Mouse (Mus musculus): ENCODE measurements at regions not wholly inside any gene's neighbourhood (a gene's known extent, or its start where the extent isn't known, plus 50 kb on each side); places are given as distances from the start of the nearest gene placed in this dataset.

DNA sequence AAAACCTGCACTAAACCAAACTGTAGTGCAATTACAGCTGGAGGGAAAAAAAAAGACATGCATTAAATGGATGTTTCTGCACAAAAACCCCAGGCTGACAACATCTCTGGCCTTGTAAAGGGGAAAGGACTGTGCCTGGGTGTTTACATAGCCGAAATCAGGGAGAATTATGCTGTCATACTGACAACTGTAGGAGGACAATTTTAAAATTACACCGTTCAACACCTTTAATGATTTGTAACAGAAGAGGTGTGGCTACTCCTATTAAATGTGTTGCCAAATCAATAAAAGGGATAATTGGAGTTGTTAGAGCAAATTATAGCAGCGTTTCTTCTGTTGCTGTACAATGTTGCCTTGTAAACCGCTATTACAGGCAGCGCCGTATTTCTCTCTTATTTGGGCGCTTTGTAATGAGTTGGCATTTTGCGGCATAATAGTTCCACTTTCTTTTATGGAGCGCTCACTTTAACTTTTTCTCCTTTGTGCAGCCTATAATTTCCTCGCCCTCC lies 111.0 kb downstream of the Mrm1 start:
- intact Hi-C loops (cut with DNase I): no loop called here
- no peak for DNase-seq (ENCODE audit: low spot score in 2 of 2)

DNA sequence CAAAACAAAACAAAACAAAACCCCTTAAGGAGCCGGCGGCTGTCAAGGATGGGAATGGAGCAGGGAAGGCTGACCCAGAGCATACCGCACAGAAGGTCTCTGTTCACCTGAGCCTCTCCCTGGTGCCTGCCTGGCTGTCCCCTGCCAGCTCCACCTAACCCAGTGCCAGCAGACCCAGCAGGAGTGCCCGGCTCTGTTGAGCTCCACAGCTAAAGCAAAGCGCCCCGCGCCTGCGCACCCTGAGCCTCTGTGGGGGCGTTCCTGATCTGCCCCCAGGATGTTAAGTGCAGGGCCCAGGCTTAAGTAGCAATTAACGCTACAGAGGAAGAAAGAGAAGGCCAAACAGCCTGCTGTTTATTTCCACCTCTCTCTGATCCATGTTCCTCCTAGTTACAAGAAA lies 111.5 kb downstream of the Mrm1 start:
- DNase-seq (ENCODE audit: low spot score in 2 of 2): no peak

GRCm38 (mm10) chr11:84706692-84707091 lies 112.6 kb downstream of the Mrm1 start:
- intact Hi-C loops (cut with DNase I): no loop called here
- DNase-seq (ENCODE audit: low spot score in 2 of 2): no peak

More for the DNA sequence above, 111.5 kb downstream of the Mrm1 start:
- intact Hi-C loops (cut with DNase I): no loop called here

DNA sequence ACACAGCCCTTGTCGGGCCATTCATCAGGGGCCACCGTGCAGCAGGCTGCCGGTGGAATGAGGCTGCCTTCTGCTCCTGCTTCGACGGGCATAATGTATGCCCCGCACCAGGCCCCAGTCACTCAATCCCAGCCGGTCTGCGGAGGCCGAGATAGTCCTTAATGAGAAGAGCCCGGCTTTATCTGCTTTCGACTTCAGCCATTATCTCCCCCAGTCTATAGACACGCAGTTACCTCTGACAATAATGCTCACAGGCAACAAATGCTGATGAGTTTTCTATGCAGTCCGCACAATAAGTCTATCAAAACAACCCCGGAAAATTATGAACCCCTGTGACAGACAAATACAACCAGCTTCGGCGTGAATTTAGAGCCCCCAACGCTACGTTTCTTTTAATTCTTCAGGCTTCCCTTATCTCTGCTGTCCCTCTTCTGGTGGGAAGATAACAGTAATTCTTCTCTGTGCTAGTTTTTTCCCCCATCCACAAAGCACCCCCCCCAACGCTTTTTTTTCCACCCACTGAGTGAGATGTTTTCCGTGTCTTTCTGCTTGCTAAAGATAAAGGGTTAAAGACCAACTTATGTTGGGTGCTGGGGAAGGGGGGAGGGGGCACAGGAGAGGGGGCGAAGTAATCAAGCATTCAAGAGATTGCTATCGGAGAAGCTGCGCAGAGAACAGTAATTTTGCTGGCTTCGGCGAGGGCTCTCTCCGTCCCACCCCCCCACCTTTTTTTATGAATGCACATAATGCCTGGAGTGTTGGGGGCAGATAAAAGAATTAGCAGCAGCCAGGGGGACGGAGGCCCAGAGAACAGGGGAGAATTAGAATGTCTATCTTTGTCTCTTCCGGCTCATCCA lies 117.8 kb downstream of the Mrm1 start:
- intact Hi-C loops (cut with DNase I): no loop called here
- no peak for DNase-seq (ENCODE audit: low spot score in 2 of 2)

DNA sequence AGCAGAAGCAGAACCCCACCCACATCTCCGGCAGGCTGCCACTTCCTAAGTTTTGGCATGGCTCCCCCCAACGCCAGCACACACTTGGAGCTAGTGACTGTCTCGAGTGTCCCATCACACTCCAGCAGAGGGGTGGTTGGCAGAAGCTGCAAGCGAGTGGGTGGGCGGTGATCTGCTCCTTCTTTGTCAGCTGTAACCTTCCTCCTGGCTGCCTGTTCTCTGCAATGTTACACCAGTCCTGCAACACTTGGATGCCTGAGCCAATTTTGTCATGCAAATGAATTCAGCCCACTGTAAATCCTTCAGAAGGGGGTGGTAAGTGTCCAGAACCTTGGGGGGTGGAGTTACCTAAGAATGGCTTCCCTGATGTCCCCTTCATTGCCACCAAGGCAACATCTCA lies 121.8 kb downstream of the Mrm1 start:
- intact Hi-C loops (cut with DNase I): no loop called here
- DNase-seq (ENCODE audit: low spot score in 2 of 2): peak; percentile 71 to 94

DNA sequence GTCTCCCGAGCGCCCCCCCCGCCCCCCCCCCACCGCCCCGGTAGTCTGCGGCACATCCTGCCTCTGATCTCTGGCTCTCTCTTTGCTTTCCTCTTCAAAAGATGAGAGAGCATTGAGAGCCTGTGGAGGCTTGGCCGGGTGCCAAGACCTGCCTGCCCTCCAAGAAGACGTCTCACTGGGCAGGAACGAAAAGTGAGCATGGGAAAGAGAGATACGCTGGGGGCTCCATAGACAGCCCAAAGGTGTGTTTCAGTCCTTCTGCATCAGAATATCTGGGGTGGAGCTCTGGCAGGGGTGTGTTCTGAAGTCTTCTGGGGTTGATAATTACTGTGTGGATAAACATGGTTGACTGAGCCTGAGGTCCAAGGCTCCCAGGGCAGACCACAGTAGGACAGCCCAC lies 126.7 kb downstream of the Mrm1 start:
- intact Hi-C loops (cut with DNase I): no loop called here
- DNase-seq (ENCODE audit: low spot score in 2 of 2): no peak

DNA sequence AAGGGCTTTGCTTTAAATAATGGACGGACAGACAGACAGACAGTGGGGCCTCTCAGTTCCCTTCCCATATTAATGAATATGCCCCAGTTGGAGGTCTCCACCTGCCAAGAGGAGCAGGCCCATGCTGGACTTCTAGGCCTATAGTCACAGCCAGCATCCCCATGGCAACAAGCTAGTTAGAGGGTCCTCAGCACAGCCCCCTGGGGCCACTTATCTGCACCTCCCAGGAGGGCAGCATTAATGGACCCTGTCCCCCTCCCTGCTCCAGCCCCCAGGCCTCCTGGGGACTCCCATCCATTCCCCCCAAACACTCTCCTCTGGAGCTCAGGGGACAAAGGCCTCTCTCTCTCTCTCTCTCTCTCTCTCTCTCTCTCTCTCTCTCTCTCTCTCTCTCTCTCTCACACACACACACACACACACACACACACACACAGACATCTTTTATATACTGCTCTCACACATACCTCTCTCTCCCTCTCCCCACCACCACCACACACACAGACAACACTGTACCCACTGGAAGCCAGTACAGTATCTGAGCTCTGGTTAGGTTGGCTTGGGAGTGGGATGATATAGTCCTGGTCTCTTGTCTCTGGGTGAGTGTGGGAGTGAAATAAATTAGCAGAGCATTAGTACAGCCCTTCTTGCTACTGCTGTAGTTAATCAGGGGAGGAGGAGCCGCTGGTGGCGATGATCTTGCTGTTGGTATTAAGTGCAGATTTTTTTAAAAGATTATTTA lies 127.7 kb downstream of the Mrm1 start:
- intact Hi-C loops (cut with DNase I): no loop called here
- DNase-seq (ENCODE audit: low spot score in 2 of 2): no peak

GRCm38 (mm10) chr11:84686473-84686872 lies 132.8 kb downstream of the Mrm1 start:
- DNase-seq (ENCODE audit: low spot score in 2 of 2): no peak
- intact Hi-C loops (cut with DNase I): no loop called here

DNA sequence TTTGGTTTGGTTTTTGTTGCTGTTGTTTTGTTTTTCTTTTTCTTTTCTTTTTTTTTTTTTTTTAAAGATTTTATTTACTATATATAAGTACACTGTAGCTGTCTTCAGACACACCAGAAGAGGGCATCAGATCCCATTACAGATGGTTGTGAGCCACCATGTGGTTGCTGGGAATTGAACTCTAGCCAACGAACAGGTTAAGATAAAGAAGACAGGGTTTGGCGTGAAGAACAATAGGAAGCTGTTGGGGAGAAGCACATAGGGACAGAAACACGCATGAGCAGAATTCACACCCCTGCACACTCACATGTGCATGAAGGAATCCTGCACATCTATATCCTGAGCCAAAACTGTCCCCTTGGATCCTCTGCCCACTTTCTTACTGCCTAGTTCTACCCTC lies 135.0 kb downstream of the Mrm1 start:
- no peak for DNase-seq (ENCODE audit: low spot score in 2 of 2)
- intact Hi-C loops (cut with DNase I): no loop called here

DNA sequence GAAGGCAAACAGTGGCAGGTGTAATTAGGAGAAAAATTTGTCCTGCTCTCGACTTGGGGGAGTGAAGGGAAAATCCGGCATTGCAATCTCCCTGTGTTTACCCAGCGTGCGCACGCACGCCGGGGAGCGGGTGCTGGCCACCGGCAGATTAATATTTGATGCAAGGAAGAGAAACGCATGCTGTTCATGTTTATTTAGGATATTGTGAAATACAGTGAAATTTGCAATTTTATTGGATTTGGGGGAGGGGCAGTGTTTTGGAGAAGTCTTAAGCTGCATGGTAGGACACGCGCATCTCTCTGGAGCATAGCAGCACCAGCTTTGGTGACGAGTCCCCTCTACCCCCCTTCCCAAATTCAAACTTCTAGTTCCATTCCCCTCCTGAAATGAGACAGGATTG lies 136.4 kb downstream of the Mrm1 start:
- no peak for DNase-seq (ENCODE audit: low spot score in 2 of 2)
- intact Hi-C loops (cut with DNase I): no loop called here

- intact Hi-C loops (cut with DNase I): no loop called here
Observed at GRCm38 (mm10) chr11:84676377-84677078, 142.8 kb downstream of the Mrm1 start.

GRCm38 (mm10) chr11:84672841-84673473 lies 146.4 kb downstream of the Mrm1 start:
- intact Hi-C loops (cut with DNase I): no loop called here

More at GRCm38 (mm10) chr11:84676377-84677078, 142.8 kb downstream of the Mrm1 start:
- DNase-seq (ENCODE audit: low spot score in 2 of 2): no peak

GRCm38 (mm10) chr11:84671585-84671984 lies 146.2 kb upstream of the Lhx1 start:
- intact Hi-C loops (cut with DNase I): no loop called here
- DNase-seq (ENCODE audit: low spot score in 2 of 2): no peak

More at GRCm38 (mm10) chr11:84672841-84673473, 146.4 kb downstream of the Mrm1 start:
- no peak for DNase-seq (ENCODE audit: low spot score in 2 of 2)

GRCm38 (mm10) chr11:84667711-84668110 lies 142.4 kb upstream of the Lhx1 start:
- no peak for DNase-seq (ENCODE audit: low spot score in 2 of 2)
- intact Hi-C loops (cut with DNase I): no loop called here

DNA sequence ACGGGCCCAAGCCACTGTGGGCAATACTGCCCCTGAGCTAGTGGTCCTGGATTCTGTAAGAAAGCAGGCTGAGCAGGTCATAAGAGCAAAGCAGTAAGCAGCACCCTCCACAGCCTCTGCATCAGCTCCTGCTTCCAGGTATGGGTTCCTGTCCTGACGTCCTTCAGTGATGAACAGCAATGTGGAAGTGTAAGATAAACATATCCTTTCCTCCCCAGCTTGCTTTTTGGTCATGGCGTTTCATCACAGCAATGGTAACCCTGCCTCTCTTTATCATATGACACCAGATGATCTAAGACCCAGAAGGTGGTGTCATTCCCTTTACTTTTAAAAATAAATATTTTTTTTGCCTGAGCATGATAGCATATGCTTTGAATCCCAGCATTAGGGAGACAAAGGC lies 138.9 kb upstream of the Lhx1 start:
- no peak for DNase-seq (ENCODE audit: low spot score in 2 of 2)
- intact Hi-C loops (cut with DNase I): no loop called here

DNA sequence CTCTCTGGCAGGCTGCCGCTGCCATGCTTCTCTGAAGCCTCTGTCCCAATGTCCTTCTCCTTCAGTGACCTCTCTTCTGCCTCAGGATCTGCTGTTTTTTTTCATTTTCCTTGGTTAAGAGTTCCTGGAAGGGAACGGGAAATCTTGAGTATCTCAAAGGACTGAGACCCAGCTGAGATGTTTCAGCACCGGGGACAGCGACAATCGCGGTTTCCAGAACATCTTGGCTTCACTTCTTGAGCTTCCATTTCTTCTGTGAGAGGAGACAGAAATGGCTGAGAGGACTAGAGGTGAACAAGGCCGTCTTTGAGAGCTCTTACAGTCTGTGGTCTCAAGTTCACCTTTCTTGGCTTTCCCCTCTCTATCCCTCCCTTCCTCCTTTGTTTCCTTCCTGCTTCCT lies 136.6 kb upstream of the Lhx1 start:
- no peak for DNase-seq (ENCODE audit: low spot score in 2 of 2)
- intact Hi-C loops (cut with DNase I): no loop called here

DNA sequence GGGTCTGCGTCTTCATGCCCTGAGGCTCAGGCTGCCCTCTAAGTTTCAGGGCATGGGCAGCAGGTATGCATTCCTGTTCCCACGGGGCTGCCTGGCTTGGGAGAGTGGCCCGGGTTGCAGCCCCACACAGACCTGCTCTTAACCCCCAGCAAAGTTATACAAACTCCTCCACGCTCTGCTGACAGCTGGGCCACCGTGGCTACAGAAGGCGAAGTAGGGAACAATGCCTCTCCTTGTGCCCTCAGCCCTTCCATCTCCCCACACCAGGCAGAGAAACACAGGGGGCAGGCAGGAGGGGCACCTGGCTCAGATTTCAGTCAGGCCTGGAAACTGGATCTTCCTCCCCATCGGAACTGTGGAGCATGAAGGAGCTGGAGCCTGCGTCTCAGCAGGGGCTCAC lies 135.5 kb upstream of the Lhx1 start:
- intact Hi-C loops (cut with DNase I): no loop called here
- no peak for DNase-seq (ENCODE audit: low spot score in 2 of 2)

GRCm38 (mm10) chr11:84659370-84659937 lies 134.1 kb upstream of the Lhx1 start:
- no peak for DNase-seq (ENCODE audit: low spot score in 2 of 2)
- intact Hi-C loops (cut with DNase I): no loop called here

GRCm38 (mm10) chr11:84653481-84653880 lies 128.1 kb upstream of the Lhx1 start:
- intact Hi-C loops (cut with DNase I): no loop called here
- DNase-seq (ENCODE audit: low spot score in 2 of 2): no peak

Measured in left cerebral cortex, postnatal 14 days (tissue).